Mouse (Mus musculus) liver, embryonic 15.5 days (tissue): Measurements from ENCODE around the gene Abi3. TPM values are rescaled to one million over a fixed set of nuclear protein-coding genes. Genes with fewer than 3 reads are reported as not detected.

Source experiments
- ATAC-seq: fragments of 200-750 bp; cut with Nextera tagmentation; 2 replicates; pipeline ENCODE4 v1.8.0; 2017; ENCODE audit warnings: moderate number of reproducible peaks, mild to moderate bottlenecking, moderate library complexity; ENCODE audit not compliant: insufficient read depth
- H3K27ac ChIP-seq: fragments of 300-500 bp; sonication (generic); replicated peaks from 2 replicates; pipeline ENCODE4 v1.5.1; 2015; ENCODE audit warnings: mild to moderate bottlenecking, inconsistent platforms
- H3K27me3 ChIP-seq: fragments of 300-500 bp; sonication (generic); 2 replicates; pipeline ENCODE4 v1.6.1; 2015; ENCODE audit warnings: mild to moderate bottlenecking, inconsistent platforms
- H3K36me3 ChIP-seq: fragments of 300-500 bp; sonication (generic); replicated peaks from 2 replicates; pipeline ENCODE4 v1.6.1; 2015; ENCODE audit warnings: moderate library complexity, mild to moderate bottlenecking, inconsistent platforms
- H3K4me1 ChIP-seq: fragments of 300-500 bp; sonication (generic); replicated peaks from 2 replicates; pipeline ENCODE4 v1.6.1; 2015; ENCODE audit warnings: inconsistent platforms
- H3K4me2 ChIP-seq: fragments of 300-500 bp; sonication (generic); 2 replicates; pipeline ENCODE4 v1.6.1; 2015; ENCODE audit warnings: moderate library complexity, mild to moderate bottlenecking, inconsistent platforms
- H3K4me3 ChIP-seq: fragments of 300-500 bp; sonication (generic); replicated peaks from 2 replicates; pipeline ENCODE4 v1.5.1; 2015; ENCODE audit warnings: mild to moderate bottlenecking, inconsistent platforms
- H3K9ac ChIP-seq: fragments of 300-500 bp; sonication (generic); 2 replicates; pipeline ENCODE4 v1.6.1; 2015; ENCODE audit warnings: moderate library complexity, mild to moderate bottlenecking, inconsistent platforms
- H3K9me3 ChIP-seq: fragments of 300-500 bp; sonication (generic); replicated peaks from 2 replicates; pipeline ENCODE4 v1.6.1; 2016; ENCODE audit warnings: inconsistent platforms
- WGBS: fragments of 180-500 bp; shearing (Covaris S2); methylation state at CpG from one replicate; pipeline ENCODE4 v1.1.7; 2015; ENCODE audit warnings: mixed read lengths; ENCODE audit not compliant: insufficient replicate concordance; 5-methylcytosine and 5-hydroxymethylcytosine counted together
- polyA plus RNA-seq: library from polyadenylated mRNA; unstranded; fragments of >200 nt; fragmentation: Nextera tagmentation; extraction: Ambion mirVana; gene quantifications from 2 replicates; pipeline ENCODE4 v1.2.1, GENCODE M21; 2015

The Abi3 gene
- polyA plus RNA-seq, 1 experiment from 2014 or later = 7.0 TPM

- Histone ChIP-seq H3K4me3 (peak within 1 kb of the TSS; percentile 76), H3K36me3 (no peaks in the 10 kb centered on the region), H3K27me3 (peaks cover 33% of the 10 kb centered on the region), H3K9me3 (no peaks in the 10 kb centered on the region), H3K27ac (peak within 1 kb of the TSS; percentile 84), H3K4me1 (peaks cover 66% of the 10 kb centered on the region), H3K9ac (peak within 1 kb of the TSS; percentile 91), H3K4me2 (peak within 1 kb of the TSS; percentile 98)
- WGBS = under 1% methylated on average over 78 of the region's 78 CpGs
- ATAC-seq = peak; percentile 92
Observed at GRCm38 (mm10) chr11:95824071-95824876, 18.0 kb downstream of the Abi3 start, which contains the start of gene Phospho1. Gene Phospho1 (plus strand): TSS chr11:95824499.

- ATAC-seq = no peak
- WGBS = 83% methylated on average over 4 of the region's 4 CpGs
- Histone ChIP-seq H3K9ac (no peak overlapping the region), H3K4me3 (no peak overlapping the region), H3K4me2 (no peak overlapping the region), H3K9me3 (no peaks in the 10 kb centered on the region), H3K36me3 (no peaks in the 10 kb centered on the region), H3K27me3 (peaks cover 16% of the 10 kb centered on the region), H3K4me1 (peaks cover 48% of the 10 kb centered on the region), H3K27ac (no peak overlapping the region)
Observed at GRCm38 (mm10) chr11:95822437-95822836, 19.8 kb downstream of the Abi3 start.

- Histone ChIP-seq H3K9ac (no peak overlapping the region), H3K4me3 (no peak overlapping the region), H3K36me3 (no peaks in the 10 kb centered on the region), H3K9me3 (no peaks in the 10 kb centered on the region), H3K27me3 (peaks cover 15% of the 10 kb centered on the region), H3K4me1 (peaks cover 39% of the 10 kb centered on the region), H3K27ac (0 out of 2 replicates have a peak overlapping the region, but pooled peaks have one; percentile 48), H3K4me2 (no peak overlapping the region)
- no peak for ATAC-seq
- 82% methylated on average over 3 of the region's 3 CpGs for WGBS
Observed at GRCm38 (mm10) chr11:95821511-95821910, 20.8 kb downstream of the Abi3 start.

- Histone ChIP-seq H3K9me3 (no peaks in the 10 kb centered on the region), H3K4me1 (peaks cover 19% of the 10 kb centered on the region), H3K4me3 (no peak overlapping the region), H3K4me2 (no peak overlapping the region), H3K9ac (no peak overlapping the region), H3K36me3 (no peaks in the 10 kb centered on the region), H3K27me3 (no peaks in the 10 kb centered on the region), H3K27ac (no peak overlapping the region)
- ATAC-seq = no peak
- WGBS = 87% methylated on average over 8 of the region's 8 CpGs
Observed at GRCm38 (mm10) chr11:95819138-95819537, 23.1 kb downstream of the Abi3 start.

GRCm38 (mm10) chr11:95815412-95815811 lies 26.9 kb downstream of the Abi3 start:
- Histone ChIP-seq H3K4me1 (peaks cover 24% of the 10 kb centered on the region), H3K27me3 (no peaks in the 10 kb centered on the region), H3K27ac (no peak overlapping the region), H3K36me3 (no peaks in the 10 kb centered on the region), H3K9me3 (no peaks in the 10 kb centered on the region), H3K9ac (no peak overlapping the region), H3K4me2 (no peak overlapping the region), H3K4me3 (no peak overlapping the region)
- WGBS = 69% methylated on average over 9 of the region's 9 CpGs
- no peak for ATAC-seq

- Histone ChIP-seq H3K27ac (no peak overlapping the region), H3K9me3 (no peaks in the 10 kb centered on the region), H3K4me3 (no peak overlapping the region), H3K4me2 (no peak overlapping the region), H3K36me3 (no peaks in the 10 kb centered on the region), H3K4me1 (peaks cover 30% of the 10 kb centered on the region), H3K27me3 (no peaks in the 10 kb centered on the region), H3K9ac (no peak overlapping the region)
- 72% methylated on average over 5 of the region's 5 CpGs for WGBS
- no peak for ATAC-seq
Observed at GRCm38 (mm10) chr11:95814857-95815256, 27.4 kb downstream of the Abi3 start.

- WGBS = 81% methylated on average over 2 of the region's 2 CpGs
- no peak for ATAC-seq
Observed at GRCm38 (mm10) chr11:95814101-95814500, 28.2 kb downstream of the Abi3 start.

GRCm38 (mm10) chr11:95812224-95812623 lies 30.1 kb downstream of the Abi3 start:
- no peak overlapping the region for H3K27ac ChIP-seq
- 73% methylated on average over 4 of the region's 4 CpGs for WGBS
- H3K4me2 ChIP-seq = no peak overlapping the region

More at GRCm38 (mm10) chr11:95814101-95814500, 28.2 kb downstream of the Abi3 start:
- peaks cover 37% of the 10 kb centered on the region for H3K4me1 ChIP-seq
- no peak overlapping the region for H3K4me3 ChIP-seq
- H3K4me2 ChIP-seq = no peak overlapping the region
- no peak overlapping the region for H3K27ac ChIP-seq
- H3K9me3 ChIP-seq = no peaks in the 10 kb centered on the region
- no peak overlapping the region for H3K9ac ChIP-seq
- no peaks in the 10 kb centered on the region for H3K36me3 ChIP-seq
- no peaks in the 10 kb centered on the region for H3K27me3 ChIP-seq

GRCm38 (mm10) chr11:95811741-95812140 lies 30.5 kb downstream of the Abi3 start:
- 88% methylated on average over 6 of the region's 6 CpGs for WGBS
- H3K9me3 ChIP-seq = no peaks in the 10 kb centered on the region
- H3K9ac ChIP-seq = no peak overlapping the region
- peak overlapping the region; percentile 48; the same call in 1 of the 2 replicates for H3K27ac ChIP-seq
- no peaks in the 10 kb centered on the region for H3K36me3 ChIP-seq
- H3K4me1 ChIP-seq = peaks cover 60% of the 10 kb centered on the region
- no peak overlapping the region for H3K4me3 ChIP-seq
- H3K27me3 ChIP-seq = no peaks in the 10 kb centered on the region
- H3K4me2 ChIP-seq = no peak overlapping the region
- ATAC-seq = no peak

More at GRCm38 (mm10) chr11:95812224-95812623, 30.1 kb downstream of the Abi3 start:
- no peak overlapping the region for H3K9ac ChIP-seq
- H3K27me3 ChIP-seq = no peaks in the 10 kb centered on the region
- H3K9me3 ChIP-seq = no peaks in the 10 kb centered on the region
- H3K4me1 ChIP-seq = peaks cover 55% of the 10 kb centered on the region
- no peaks in the 10 kb centered on the region for H3K36me3 ChIP-seq
- ATAC-seq = no peak
- no peak overlapping the region for H3K4me3 ChIP-seq

GRCm38 (mm10) chr11:95810828-95811227 lies 31.4 kb downstream of the Abi3 start:
- no peaks in the 10 kb centered on the region for H3K27me3 ChIP-seq
- 63% methylated on average over 7 of the region's 7 CpGs for WGBS
- peak overlapping the region; percentile 100 for H3K27ac ChIP-seq
- no peak for ATAC-seq
- no peaks in the 10 kb centered on the region for H3K9me3 ChIP-seq
- H3K4me3 ChIP-seq = no peak overlapping the region
- H3K9ac ChIP-seq = 0 out of 2 replicates have a peak overlapping the region, but pooled peaks have one; percentile 57
- no peak overlapping the region for H3K4me2 ChIP-seq
- peaks cover 69% of the 10 kb centered on the region for H3K4me1 ChIP-seq
- no peaks in the 10 kb centered on the region for H3K36me3 ChIP-seq

DNA sequence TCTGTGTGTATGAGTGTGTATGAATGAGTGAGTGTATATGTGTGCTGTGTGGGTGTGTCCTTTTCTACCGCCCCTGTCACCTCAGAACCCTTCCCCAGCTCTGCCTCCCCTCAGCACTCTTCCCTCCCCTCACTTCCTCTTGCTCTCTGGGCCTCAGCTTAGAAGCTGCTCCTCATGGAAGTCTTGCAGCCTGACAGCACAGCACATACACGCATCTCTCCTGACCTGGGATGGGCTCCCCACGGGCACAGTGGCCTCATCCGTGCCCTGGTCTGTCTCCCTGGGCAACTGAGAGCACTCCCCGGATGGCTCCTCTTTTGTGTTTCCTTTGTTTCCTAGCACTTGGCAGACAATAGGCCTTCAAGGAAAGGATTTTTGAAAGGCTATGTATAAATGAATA lies 32.7 kb downstream of the Abi3 start:
- Histone ChIP-seq H3K9ac (peak overlapping the region; percentile 57), H3K36me3 (no peaks in the 10 kb centered on the region), H3K27ac (peak overlapping the region; percentile 100), H3K4me1 (peaks cover 81% of the 10 kb centered on the region), H3K4me3 (no peak overlapping the region), H3K4me2 (peak overlapping the region; percentile 73; the same call in 1 of the 2 replicates), H3K27me3 (no peaks in the 10 kb centered on the region), H3K9me3 (no peaks in the 10 kb centered on the region)
- WGBS = 49% methylated on average over 5 of the region's 5 CpGs
- ATAC-seq = no peak
